Mouse (Mus musculus): ENCODE results near the gene Clptm1l.

- no peak for TF ChIP-seq GATA1 (IDR thresholded peaks at IDR 0.05; ENCODE audit: borderline replicate concordance, low read length)
- TF ChIP-seq FLI1 (IDR thresholded peaks at IDR 0.05; ENCODE audit: low read length), result no peak
Measured at GRCm38 (mm10) chr13:73637826-73638225, 34.0 kb downstream of the Clptm1l start.
